In genomic region chr10:107252503-107252815, GRCm38 (mm10) we compare ENCODE assay signal across 16 mouse cellular contexts.
DNase-seq lines count a peak whose midpoint lies in the region.
"Had no signal": no experiment of that assay in that cellular context is flagged by ENCODE, and none has a peak within 500 bp of the region (broad histone marks: within the 10 kb centered on the region; RNA-seq: fewer than 3 reads in every experiment).

No protein-coding gene starts in this region.

- peak; percentile 96 for DNase-seq in 3T3-L1 (ENCODE audit: low read depth, low spot score)
- DNase-seq in adipocyte (ENCODE audit: low spot score): peak; percentile 93
- DNase-seq in spleen, adult 18-20 months: no peak
- DNase-seq in frontal cortex, postnatal 14 days (ENCODE audit: low spot score in 2 of 2): no peak
- DNase-seq: adrenal gland, adult 2 months; adrenal gland, adult 8-10 months; adrenal gland, postnatal 10 days; adrenal gland, postnatal 14 days; adrenal gland, postnatal 25 days; adrenal gland, postnatal 36 days; B cell, adult 2 months; cerebellum, adult 11 months; cerebellum, adult 11-12 months; cerebellum, adult 18-20 months; cerebellum, adult 2 months; cerebellum, adult 8-10 months had no signal

Comparison
In these comparisons a context has a peak if more than half of its experiments do, and no peak if none do; other contexts are left out.
1. DNase-seq: peak in 3T3-L1 (single experiment) and adipocyte (single experiment); none in spleen, adult 18-20 months (0 of 2) and frontal cortex, postnatal 14 days (0 of 2).